Mouse (Mus musculus) MEL (cell line): ENCODE results near the gene Tspan17.

Source experiments
- CHD1 ChIP-seq: IDR thresholded peaks from 2 replicates; pipeline ENCODE4 v1.6.1; 2012; ENCODE audit warnings: low read depth, mild to moderate bottlenecking, inconsistent platforms, low read length, improper control_type of control experiment
- CHD2 ChIP-seq: IDR thresholded peaks from 2 replicates; pipeline ENCODE4 v1.6.1; 2011; ENCODE audit warnings: low read length, improper control_type of control experiment
- POLR2AphosphoS5 ChIP-seq: IDR thresholded peaks from 2 replicates; pipeline ENCODE4 v1.6.1; 2012; ENCODE audit warnings: low read depth, borderline replicate concordance, mild to moderate bottlenecking, inconsistent platforms, low read length, moderate library complexity, mixed read lengths
- USF1 ChIP-seq: IDR thresholded peaks from 2 replicates; pipeline ENCODE4 v1.6.1; 2014; ENCODE audit warnings: low read depth, mild to moderate bottlenecking, inconsistent platforms, low read length, improper control_type of control experiment, moderate library complexity

DNA sequence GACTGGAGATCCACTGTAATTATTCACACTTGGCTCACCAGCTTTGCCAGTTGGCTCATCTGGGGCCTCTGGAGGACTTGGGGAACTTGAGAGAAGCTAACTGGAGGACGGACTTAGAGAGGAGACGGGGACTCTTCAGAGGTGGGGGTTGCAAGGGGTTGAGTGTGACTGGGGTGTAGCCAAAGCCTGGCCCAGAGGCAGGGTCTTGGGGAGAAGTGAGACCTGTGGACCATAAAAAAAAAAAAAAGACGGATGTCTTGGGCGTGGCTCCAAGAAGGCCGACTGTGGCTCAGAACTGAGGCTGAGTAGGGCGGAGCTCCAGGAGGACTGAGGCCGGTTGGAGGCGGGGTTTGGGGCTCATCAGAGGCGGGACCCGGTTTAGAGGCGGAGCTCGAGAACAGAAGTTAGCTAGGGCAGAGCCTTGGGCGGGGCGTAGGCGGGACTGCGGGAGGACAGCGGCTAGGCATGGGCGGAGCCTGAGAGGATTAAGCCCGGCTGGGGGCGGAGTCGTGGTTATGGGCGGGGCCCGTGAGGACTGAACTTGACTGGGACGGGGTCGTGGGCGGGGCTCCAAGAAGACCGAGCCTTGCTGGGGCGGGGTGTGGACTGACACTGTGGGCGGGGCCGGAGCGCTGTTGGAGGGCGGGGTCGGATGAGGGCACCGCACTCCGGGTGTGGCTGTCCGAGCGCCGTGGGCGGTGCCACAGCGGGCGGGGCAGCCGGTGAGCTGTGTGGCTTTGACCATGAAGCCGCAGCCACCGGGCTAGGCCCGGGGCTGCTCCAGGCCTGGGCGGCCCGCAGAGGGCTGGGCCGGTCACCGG lies at the start of gene Tspan17:
- TF ChIP-seq CHD1 (no peak), USF1 (no peak), POLR2AphosphoS5 (no peak), CHD2 (no peak)
